Mouse (Mus musculus): Measurements from ENCODE around the gene Phf5a.

The Phf5a gene

DNA sequence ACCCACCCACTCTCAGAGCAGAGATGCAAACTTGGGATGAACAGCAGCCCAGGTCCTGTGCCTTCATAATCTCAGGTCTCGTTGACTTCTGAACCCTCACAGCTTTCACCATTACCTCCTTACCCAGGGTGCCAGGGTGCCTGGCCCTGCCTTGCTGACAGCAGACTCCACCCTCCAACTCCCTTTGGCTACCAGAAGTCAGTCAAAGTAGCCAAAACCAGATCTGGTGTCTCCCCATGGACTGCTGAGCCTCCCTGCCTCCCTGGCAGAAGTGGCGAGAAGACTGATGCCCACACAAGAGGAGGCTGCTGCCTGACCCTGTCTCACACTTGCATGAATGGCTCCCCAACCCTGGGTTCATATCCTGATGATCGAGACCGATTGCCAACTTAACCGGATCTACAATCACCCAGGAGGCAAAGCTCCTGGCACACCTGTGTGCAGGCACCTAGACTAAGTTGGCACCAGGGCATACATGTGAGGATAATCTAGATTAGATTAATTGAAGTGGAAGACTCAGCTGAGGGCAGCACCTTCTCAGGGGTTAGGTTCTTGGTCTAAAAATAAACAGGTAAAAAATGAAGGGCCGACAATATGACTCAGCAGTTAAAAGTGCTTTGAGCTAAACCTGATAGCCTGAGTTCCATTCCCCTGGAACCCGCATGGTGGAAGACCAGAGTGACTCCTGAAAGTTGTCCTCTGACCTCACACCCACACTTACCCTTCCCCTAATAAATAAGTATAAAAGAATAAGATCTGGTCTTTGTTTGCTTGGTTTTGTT, 43.1 kb downstream of the Phf5a start:
- DNase-seq (ENCODE audit: low spot score in 2 of 2), result no peak

DNA sequence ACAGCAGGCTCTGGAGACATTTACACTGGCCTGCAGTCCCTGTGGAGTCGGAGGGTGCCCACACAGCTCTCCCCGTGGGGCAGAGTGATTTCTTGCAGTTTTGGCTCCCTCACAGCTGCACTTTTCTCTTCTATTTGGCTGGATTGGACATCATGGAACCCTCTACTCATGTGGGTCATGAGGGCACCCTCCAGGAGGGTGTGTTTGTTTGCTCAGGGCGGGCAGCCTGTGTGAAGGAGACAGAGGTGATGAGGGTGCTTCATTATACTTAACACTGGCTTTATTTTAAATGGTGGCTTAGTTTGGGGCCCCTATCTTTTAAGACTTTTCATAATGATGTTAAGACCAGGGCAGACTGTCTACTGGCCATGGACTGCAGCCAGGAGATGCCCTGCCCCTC, 46.9 kb downstream of the Phf5a start:
- no peak for DNase-seq (ENCODE audit: low spot score in 2 of 2)

DNA sequence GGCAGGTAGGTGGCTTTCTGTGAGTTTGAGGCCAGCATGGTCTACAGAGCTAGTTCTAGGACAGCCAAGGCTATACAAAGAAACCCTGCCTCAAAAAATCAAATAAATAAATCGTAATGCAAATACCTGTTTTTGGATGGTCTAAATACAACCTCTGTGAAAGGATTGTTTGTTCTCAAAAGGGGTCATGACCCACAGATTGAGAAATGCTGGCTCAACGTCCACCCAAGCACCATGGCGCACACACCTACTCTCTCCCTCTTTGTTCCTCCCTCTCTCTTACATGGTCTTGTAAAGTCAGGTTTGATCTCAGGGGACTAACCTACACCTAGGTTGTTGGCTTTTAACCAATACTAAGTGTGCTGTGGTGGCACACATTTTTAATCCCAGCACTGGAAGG, 49.1 kb downstream of the Phf5a start:
- DNase-seq (ENCODE audit: low spot score in 2 of 2), result no peak

DNA sequence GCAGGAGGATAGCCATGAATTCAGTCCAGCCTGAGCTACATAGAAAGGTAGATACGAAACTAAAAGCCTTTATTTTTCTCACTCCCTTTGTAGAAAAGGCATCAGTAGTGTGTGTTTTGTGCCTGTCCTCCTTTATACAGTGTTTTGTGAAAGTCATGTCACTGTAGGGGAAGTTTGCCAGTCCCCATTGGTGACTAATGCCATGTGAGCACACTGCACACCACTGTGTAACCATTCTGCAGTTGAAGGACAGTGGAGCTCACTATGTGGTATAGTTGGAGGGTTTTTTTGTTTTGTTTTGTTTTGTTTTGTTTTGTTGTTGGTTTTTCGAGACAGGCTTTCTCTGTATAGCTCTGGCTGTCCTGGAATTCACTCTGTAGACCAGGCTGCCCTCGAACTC, 53.3 kb downstream of the Phf5a start:
- no peak for DNase-seq (ENCODE audit: low spot score in 2 of 2)

DNA sequence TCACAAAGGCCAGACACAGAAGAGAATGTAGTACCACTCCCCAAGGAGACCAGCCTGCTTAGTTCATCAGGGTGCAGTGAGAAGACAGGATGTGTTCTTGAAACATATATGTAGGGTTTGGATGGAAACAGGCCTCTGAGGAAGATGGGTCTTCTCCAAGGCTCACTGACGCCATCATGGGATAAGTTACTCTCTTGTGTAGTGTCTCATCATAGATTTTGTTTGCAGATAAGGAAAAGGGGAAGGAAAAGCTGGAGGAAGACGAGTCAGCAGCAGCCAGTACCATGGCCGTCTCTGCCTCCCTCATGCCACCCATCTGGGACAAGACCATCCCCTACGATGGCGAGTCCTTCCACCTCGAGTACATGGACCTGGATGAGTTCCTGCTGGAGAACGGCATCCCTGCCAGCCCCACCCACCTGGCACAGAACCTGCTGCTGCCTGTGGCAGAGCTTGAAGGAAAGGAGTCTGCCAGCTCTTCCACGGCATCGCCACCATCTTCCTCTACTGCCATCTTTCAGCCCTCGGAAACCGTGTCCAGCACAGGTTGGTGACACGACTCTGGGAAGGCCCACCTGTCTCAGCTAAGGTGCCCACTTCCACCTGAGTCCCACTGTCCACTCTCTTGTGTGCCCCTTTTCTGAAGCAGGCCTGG, 56.9 kb downstream of the Phf5a start:
- no peak for DNase-seq (ENCODE audit: low spot score in 2 of 2)
